In the genomic region with DNA sequence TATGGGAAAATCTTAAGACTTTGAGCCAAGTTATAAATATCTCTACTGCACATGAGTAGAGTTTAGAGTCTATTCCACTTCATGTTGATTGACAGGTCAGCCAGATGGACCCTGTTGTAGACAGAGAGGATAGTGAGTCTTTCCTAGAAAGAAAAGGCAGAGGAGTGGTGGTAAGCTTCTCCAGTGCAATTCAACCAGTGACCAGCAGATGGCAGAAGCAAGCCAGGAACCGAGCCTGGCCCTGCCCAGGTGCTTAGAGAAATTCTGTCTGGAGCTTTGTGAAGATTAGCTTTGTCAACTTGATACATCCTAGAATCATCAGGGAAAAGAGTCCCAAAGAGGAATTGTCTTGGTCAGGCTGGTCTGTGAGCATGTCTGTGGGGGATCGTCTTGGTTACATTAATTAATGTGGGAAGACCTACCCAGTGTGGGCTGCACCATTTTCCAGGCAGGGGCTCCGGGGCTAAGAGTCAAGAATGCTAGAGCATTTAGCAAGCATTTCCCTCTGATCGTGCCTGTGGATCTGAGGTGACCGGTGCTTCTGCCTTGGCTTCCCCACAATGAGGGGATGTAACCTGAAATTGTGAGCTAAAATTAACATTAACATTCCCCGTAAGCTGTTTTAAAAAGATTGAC, we compare ENCODE assay signal across 8 mouse cellular contexts.
DNase-seq lines count a peak whose midpoint lies in the region; ATAC-seq and TF ChIP-seq lines count a peak whose summit lies in the region.

No protein-coding gene starts in this region.

- no peak overlapping the region for H3K4me2 ChIP-seq in kidney, postnatal 0 days (ENCODE audit: low read length)
- no peak overlapping the region for H3K4me2 ChIP-seq in neural tube, embryonic 11.5 days (ENCODE audit: low read depth)
- no peak overlapping the region for H3K4me2 ChIP-seq in stomach, postnatal 0 days (replicated peaks; ENCODE audit: low read depth)

- H3K27ac ChIP-seq in kidney, postnatal 0 days, result no peak overlapping the region
- no peak overlapping the region for H3K27ac ChIP-seq in liver, adult 2 months (replicated peaks; ENCODE audit: insufficient read depth, low read depth, low read length)
- H3K27ac ChIP-seq in neural tube, embryonic 11.5 days (ENCODE audit: low read depth, low read length), result no peak overlapping the region
- H3K27ac ChIP-seq in stomach, postnatal 0 days (replicated peaks), result no peak overlapping the region

- H3K9ac ChIP-seq in kidney, postnatal 0 days (ENCODE audit: low read depth, low read length), result no peak overlapping the region
- no peak overlapping the region for H3K9ac ChIP-seq in liver, adult 2 months (ENCODE audit: low read depth, low read length)
- H3K9ac ChIP-seq in neural tube, embryonic 11.5 days (ENCODE audit: low read length), result no peak overlapping the region
- no peak overlapping the region for H3K9ac ChIP-seq in stomach, postnatal 0 days (ENCODE audit: low read length)

- no peaks in the 10 kb centered on the region for H3K79me2 ChIP-seq in liver, adult 2 months (ENCODE audit: control insufficient read depth, insufficient read depth, low read length)

- DNase-seq in ovary, postnatal 10 days (ENCODE audit: low spot score), result peak; percentile 56
- DNase-seq in ovary, adult 18-20 months (ENCODE audit: low spot score), result no peak
- DNase-seq in cerebellum, postnatal 36 days, result peak; percentile 77 to 87
- DNase-seq in gastrocnemius, postnatal 36 days, result peak; percentile 52 to 55
- DNase-seq in kidney, postnatal 0 days (ENCODE audit: low spot score), result peak; percentile 79
- DNase-seq in liver, adult 2 months (ENCODE audit: extremely low read depth, low read depth, low spot score), result peak; percentile 32
- DNase-seq in neural tube, embryonic 11.5 days (ENCODE audit: low spot score), result peak; percentile 83
- peak; percentile 78 for DNase-seq in stomach, postnatal 0 days (ENCODE audit: low spot score)

- WGBS in kidney, postnatal 0 days, result 28% methylated on average over 6 of the region's 6 CpGs
- WGBS in liver, adult 2 months, result 45% methylated on average over 6 of the region's 6 CpGs
- 50% methylated on average over 6 of the region's 6 CpGs for WGBS in neural tube, embryonic 11.5 days
- 42% methylated on average over 6 of the region's 6 CpGs for WGBS in stomach, postnatal 0 days

- H3K9me3 ChIP-seq in kidney, postnatal 0 days (replicated peaks; ENCODE audit: low read length), result no peaks in the 10 kb centered on the region
- no peaks in the 10 kb centered on the region for H3K9me3 ChIP-seq in neural tube, embryonic 11.5 days (ENCODE audit: control insufficient read depth, low read length)
- H3K9me3 ChIP-seq in stomach, postnatal 0 days (ENCODE audit: control insufficient read depth, low read length), result no peaks in the 10 kb centered on the region

- peak; percentile 94 for TF ChIP-seq CTCF in kidney, postnatal 0 days (IDR thresholded peaks at IDR 0.05; ENCODE audit: low read depth)
- TF ChIP-seq CTCF in liver, adult 2 months (IDR thresholded peaks at IDR 0.05; ENCODE audit: low read depth, low read length), result peak; percentile 93
- TF ChIP-seq CTCF in stomach, postnatal 0 days (IDR thresholded peaks at IDR 0.05; ENCODE audit: low read depth), result peak; percentile 96

- no peaks in the 10 kb centered on the region for H3K4me1 ChIP-seq in kidney, postnatal 0 days (replicated peaks; ENCODE audit: insufficient read depth, low read length)
- peaks cover 2% of the 10 kb centered on the region; the same call in 1 of the 2 replicates for H3K4me1 ChIP-seq in liver, adult 2 months (ENCODE audit: control insufficient read depth, insufficient read depth, low read length)
- H3K4me1 ChIP-seq in neural tube, embryonic 11.5 days (ENCODE audit: control insufficient read depth, insufficient read depth, low read length), result no peaks in the 10 kb centered on the region
- no peaks in the 10 kb centered on the region for H3K4me1 ChIP-seq in stomach, postnatal 0 days (replicated peaks; ENCODE audit: control insufficient read depth, insufficient read depth)

- intact Hi-C loops in gastrocnemius, postnatal 36 days (cut with DNase I), result loop anchor here (2.0 to 5.0 kb wide), 2 partner anchors 80 to 159 kb away; no protein-coding TSS in a partner anchor

- no peak for TF ChIP-seq POLR2A in liver, adult 2 months (IDR thresholded peaks at IDR 0.05; ENCODE audit: extremely low read depth, insufficient read depth, low read length)

- ATAC-seq in kidney, postnatal 0 days (replicated peaks; ENCODE audit: low FRiP score, low read depth), result peak; percentile 40; the same call in 1 of the 2 replicates
- ATAC-seq in neural tube, embryonic 11.5 days (ENCODE audit: insufficient read depth, low FRiP score, low TSS enrichment), result peak; percentile 76; the same call in 1 of the 2 replicates
- ATAC-seq in stomach, postnatal 0 days (ENCODE audit: low FRiP score, low TSS enrichment), result peak; percentile 43; the same call in 1 of the 2 replicates

- no peaks in the 10 kb centered on the region for H3K36me3 ChIP-seq in kidney, postnatal 0 days (ENCODE audit: insufficient read depth, low read length)
- H3K36me3 ChIP-seq in liver, adult 2 months (ENCODE audit: control insufficient read depth, insufficient read depth, low read length), result no peaks in the 10 kb centered on the region
- no peaks in the 10 kb centered on the region for H3K36me3 ChIP-seq in neural tube, embryonic 11.5 days (ENCODE audit: control insufficient read depth, insufficient read depth, low read length)
- no peaks in the 10 kb centered on the region for H3K36me3 ChIP-seq in stomach, postnatal 0 days (ENCODE audit: control insufficient read depth, insufficient read depth, low read length)

- H3K27me3 ChIP-seq in kidney, postnatal 0 days (ENCODE audit: insufficient read depth, low read length), result no peaks in the 10 kb centered on the region
- H3K27me3 ChIP-seq in liver, adult 2 months (ENCODE audit: control insufficient read depth, insufficient read depth, low read length), result no peaks in the 10 kb centered on the region
- no peaks in the 10 kb centered on the region for H3K27me3 ChIP-seq in neural tube, embryonic 11.5 days (ENCODE audit: control insufficient read depth, insufficient read depth, low read length)
- no peaks in the 10 kb centered on the region for H3K27me3 ChIP-seq in stomach, postnatal 0 days (ENCODE audit: control insufficient read depth, insufficient read depth, low read length)

- no peak overlapping the region for H3K4me3 ChIP-seq in kidney, postnatal 0 days (replicated peaks; ENCODE audit: low read depth, low read length)
- no peak overlapping the region for H3K4me3 ChIP-seq in liver, adult 2 months (ENCODE audit: insufficient read depth, low read depth, low read length)
- H3K4me3 ChIP-seq in neural tube, embryonic 11.5 days (ENCODE audit: low read depth, low read length), result no peak overlapping the region
- H3K4me3 ChIP-seq in stomach, postnatal 0 days (ENCODE audit: low read depth, low read length), result no peak overlapping the region

- no peak for TF ChIP-seq EP300 in stomach, postnatal 0 days (optimal IDR thresholded peaks at IDR 0.05)
